ENCODE assay signal across 23 mouse cellular contexts in the genomic region with DNA sequence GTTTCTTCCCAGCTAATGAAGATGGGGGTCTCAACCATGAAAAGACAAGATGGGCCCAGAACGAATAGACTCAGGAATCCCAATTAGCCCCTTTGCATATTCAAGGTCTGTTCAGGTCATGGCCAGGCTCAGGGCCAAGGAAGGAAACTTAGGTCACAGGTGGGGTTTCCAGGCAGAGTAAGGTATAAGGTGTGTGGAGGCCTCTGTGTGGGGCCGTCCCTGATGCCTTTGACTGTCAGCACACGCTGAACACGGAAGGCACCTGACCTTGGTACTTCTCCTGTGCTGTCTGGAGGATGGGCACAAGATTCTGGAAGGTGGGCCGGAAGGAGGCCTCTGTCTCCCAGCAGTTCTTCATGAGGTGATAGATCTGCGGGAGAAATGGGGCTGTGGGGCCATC. TPM values are rescaled to one million over a fixed set of nuclear protein-coding genes. Genes with fewer than 3 reads are reported as not detected.
DNase-seq lines count a peak whose midpoint lies in the region; ATAC-seq lines count a peak whose summit lies in the region.
"Had no signal": no experiment of that assay in that cellular context is flagged by ENCODE, and none has a peak within 500 bp of the region (broad histone marks: within the 10 kb centered on the region; RNA-seq: fewer than 3 reads in every experiment).

No protein-coding gene starts in this region.

- peaks cover 33% of the 10 kb centered on the region for H3K4me1 ChIP-seq in hindbrain, embryonic 10.5 days (replicated peaks)
- H3K4me1 ChIP-seq in hindbrain, embryonic 14.5 days (replicated peaks; ENCODE audit: control insufficient read depth, insufficient read depth, low read length), result no peaks in the 10 kb centered on the region
- H3K4me1 ChIP-seq in liver, embryonic 12.5 days, result peaks cover 59% of the 10 kb centered on the region
- H3K4me1 ChIP-seq in liver, embryonic 11.5 days (replicated peaks; ENCODE audit: control insufficient read depth, insufficient read depth, low read length), result peaks cover 29% of the 10 kb centered on the region
- H3K4me1 ChIP-seq in liver, embryonic 15.5 days (replicated peaks), result peaks cover 58% of the 10 kb centered on the region

- no peak overlapping the region for H3K4me3 ChIP-seq in hindbrain, embryonic 10.5 days
- no peak overlapping the region for H3K4me3 ChIP-seq in hindbrain, embryonic 14.5 days (replicated peaks; ENCODE audit: low read length)
- no peak overlapping the region for H3K4me3 ChIP-seq in liver, embryonic 12.5 days
- H3K4me3 ChIP-seq in liver, embryonic 11.5 days (ENCODE audit: low read depth, low read length), result no peak overlapping the region
- H3K4me3 ChIP-seq in liver, embryonic 15.5 days (replicated peaks), result no peak overlapping the region
- H3K4me3 ChIP-seq: embryonic facial prominence, embryonic 13.5 days; embryonic facial prominence, embryonic 15.5 days; forebrain, embryonic 10.5 days; forebrain, embryonic 12.5 days had no signal

- no peak for DNase-seq in hindbrain, embryonic 10.5 days (ENCODE audit: low spot score)
- DNase-seq in hindbrain, embryonic 14.5 days (ENCODE audit: low spot score), result no peak
- no peak for DNase-seq in liver, embryonic 11.5 days (ENCODE audit: low spot score)
- DNase-seq in liver, result no peak
- DNase-seq: adrenal gland, adult 2 months; adrenal gland, postnatal 10 days; adrenal gland, postnatal 25 days; B cell, adult 2 months; cerebellum, adult 11 months; cerebellum, adult 18-20 months; cerebellum, adult 8-10 months; cerebellum, adult 9-11 months; cerebellum, postnatal 14 days; cerebellum, postnatal 36 days had no signal

- no peaks in the 10 kb centered on the region for H3K9me3 ChIP-seq in hindbrain, embryonic 10.5 days
- H3K9me3 ChIP-seq in hindbrain, embryonic 14.5 days (ENCODE audit: control insufficient read depth, low read length), result no peaks in the 10 kb centered on the region
- no peaks in the 10 kb centered on the region for H3K9me3 ChIP-seq in liver, embryonic 12.5 days (replicated peaks)
- H3K9me3 ChIP-seq in liver, embryonic 11.5 days (ENCODE audit: control insufficient read depth, low read length), result no peaks in the 10 kb centered on the region
- no peaks in the 10 kb centered on the region for H3K9me3 ChIP-seq in liver, embryonic 15.5 days (replicated peaks)
- H3K9me3 ChIP-seq: embryonic facial prominence, embryonic 13.5 days; embryonic facial prominence, embryonic 15.5 days; forebrain, embryonic 10.5 days; forebrain, embryonic 12.5 days had no signal

- peak overlapping the region; percentile 68; the same call in 1 of the 2 replicates for H3K27ac ChIP-seq in hindbrain, embryonic 10.5 days
- H3K27ac ChIP-seq in hindbrain, embryonic 14.5 days, result no peak overlapping the region
- H3K27ac ChIP-seq in liver, embryonic 12.5 days, result peak overlapping the region; percentile 86; the same call in 1 of the 2 replicates
- no peak overlapping the region for H3K27ac ChIP-seq in liver, embryonic 11.5 days (ENCODE audit: low read depth, low read length)
- H3K27ac ChIP-seq in liver, embryonic 15.5 days (replicated peaks), result peak overlapping the region; percentile 89
- H3K27ac ChIP-seq: embryonic facial prominence, embryonic 13.5 days; embryonic facial prominence, embryonic 15.5 days; forebrain, embryonic 10.5 days; forebrain, embryonic 12.5 days had no signal

- 88% methylated on average over 6 of the region's 6 CpGs for WGBS in hindbrain, embryonic 10.5 days
- 87% methylated on average over 6 of the region's 6 CpGs for WGBS in hindbrain, embryonic 14.5 days
- WGBS in liver, embryonic 12.5 days (ENCODE audit: insufficient replicate concordance), result 86% methylated on average over 6 of the region's 6 CpGs
- 86% methylated on average over 6 of the region's 6 CpGs for WGBS in liver, embryonic 11.5 days
- WGBS in liver, embryonic 15.5 days (ENCODE audit: insufficient replicate concordance), result 83% methylated on average over 6 of the region's 6 CpGs

- H3K4me2 ChIP-seq in hindbrain, embryonic 14.5 days (replicated peaks), result no peak overlapping the region
- H3K4me2 ChIP-seq in liver, embryonic 12.5 days, result no peak overlapping the region; the same call in 1 of the 2 replicates
- no peak overlapping the region for H3K4me2 ChIP-seq in liver, embryonic 11.5 days
- no peak overlapping the region for H3K4me2 ChIP-seq in liver, embryonic 15.5 days
- H3K4me2 ChIP-seq: embryonic facial prominence, embryonic 13.5 days; embryonic facial prominence, embryonic 15.5 days; forebrain, embryonic 12.5 days had no signal

- ATAC-seq in hindbrain, embryonic 14.5 days (ENCODE audit: low FRiP score), result no peak
- no peak for ATAC-seq in liver, embryonic 12.5 days
- no peak for ATAC-seq in liver, embryonic 11.5 days (replicated peaks; ENCODE audit: low FRiP score)
- ATAC-seq in liver, embryonic 15.5 days (ENCODE audit: insufficient read depth), result no peak
- ATAC-seq: CD4-positive, CD25-positive, alpha-beta regulatory T cell, adult 4 months; forebrain, embryonic 14.5 days; forebrain, embryonic 16.5 days had no signal

- H3K36me3 ChIP-seq in hindbrain, embryonic 10.5 days, result peaks cover 22% of the 10 kb centered on the region
- peaks cover 20% of the 10 kb centered on the region; the same call in 1 of the 2 replicates for H3K36me3 ChIP-seq in hindbrain, embryonic 14.5 days (replicated peaks; ENCODE audit: control insufficient read depth, insufficient read depth)
- H3K36me3 ChIP-seq in liver, embryonic 12.5 days, result peaks cover 15% of the 10 kb centered on the region; the same call in 1 of the 2 replicates
- H3K36me3 ChIP-seq in liver, embryonic 11.5 days (ENCODE audit: control insufficient read depth, insufficient read depth, low read length), result no peaks in the 10 kb centered on the region
- H3K36me3 ChIP-seq in liver, embryonic 15.5 days (replicated peaks), result peaks cover 6% of the 10 kb centered on the region; the same call in 1 of the 2 replicates

- H3K27me3 ChIP-seq in hindbrain, embryonic 10.5 days (ENCODE audit: insufficient read depth, poor library complexity, severe bottlenecking), result no peaks in the 10 kb centered on the region
- no peaks in the 10 kb centered on the region for H3K27me3 ChIP-seq in hindbrain, embryonic 14.5 days (ENCODE audit: control insufficient read depth, insufficient read depth, low read length)
- H3K27me3 ChIP-seq in liver, embryonic 12.5 days (replicated peaks), result no peaks in the 10 kb centered on the region
- H3K27me3 ChIP-seq in liver, embryonic 11.5 days (replicated peaks; ENCODE audit: control insufficient read depth, insufficient read depth, low read length), result no peaks in the 10 kb centered on the region
- H3K27me3 ChIP-seq in liver, embryonic 15.5 days, result no peaks in the 10 kb centered on the region
- H3K27me3 ChIP-seq: embryonic facial prominence, embryonic 13.5 days; embryonic facial prominence, embryonic 15.5 days; forebrain, embryonic 12.5 days had no signal

- H3K9ac ChIP-seq in hindbrain, embryonic 14.5 days, result no peak overlapping the region
- no peak overlapping the region; the same call in 1 of the 2 replicates for H3K9ac ChIP-seq in liver, embryonic 12.5 days
- H3K9ac ChIP-seq in liver, embryonic 11.5 days (ENCODE audit: low read depth, low read length), result no peak overlapping the region
- H3K9ac ChIP-seq in liver, embryonic 15.5 days, result 0 out of 2 replicates have a peak overlapping the region, but pooled peaks have one; percentile 41
- H3K9ac ChIP-seq: embryonic facial prominence, embryonic 13.5 days; embryonic facial prominence, embryonic 15.5 days; forebrain, embryonic 12.5 days had no signal

RNA-seq across cellular contexts. Expression of gene Raver1, which starts 13.0 kb away (rescaled TPM):
- 94.3 and 103 TPM in 2 replicates for polyA plus RNA-seq in hindbrain, embryonic 10.5 days (2016; fragmentation: Nextera tagmentation; extraction: Ambion mirVana)
- polyA plus RNA-seq in hindbrain, embryonic 14.5 days (2014; fragmentation: Nextera tagmentation; extraction: Ambion mirVana), result 35.2 and 37.6 TPM in 2 replicates
- polyA plus RNA-seq in liver, embryonic 12.5 days (2016; fragmentation: Nextera tagmentation; extraction: Ambion mirVana), result 39.8 and 43.8 TPM in 2 replicates
- 89.8 and 94.0 TPM in 2 replicates for polyA plus RNA-seq in liver, embryonic 11.5 days (2014; fragmentation: Nextera tagmentation; extraction: Ambion mirVana)
- polyA plus RNA-seq in liver, embryonic 15.5 days (2015; fragmentation: Nextera tagmentation; extraction: Ambion mirVana), result 21.7 and 23.4 TPM in 2 replicates

RNA-seq across cellular contexts. Expression of gene Gm38431, which starts 13.0 kb away (rescaled TPM):
- 2.9 and 3.7 TPM in 2 replicates for polyA plus RNA-seq in hindbrain, embryonic 10.5 days (2016; fragmentation: Nextera tagmentation; extraction: Ambion mirVana)
- polyA plus RNA-seq in hindbrain, embryonic 14.5 days (2014; fragmentation: Nextera tagmentation; extraction: Ambion mirVana), result 0.95 and 1.6 TPM in 2 replicates
- polyA plus RNA-seq in liver, embryonic 12.5 days (2016; fragmentation: Nextera tagmentation; extraction: Ambion mirVana), result 1.2 and 2.1 TPM in 2 replicates
- 4.2 and 4.3 TPM in 2 replicates for polyA plus RNA-seq in liver, embryonic 11.5 days (2014; fragmentation: Nextera tagmentation; extraction: Ambion mirVana)
- polyA plus RNA-seq in liver, embryonic 15.5 days (2015; fragmentation: Nextera tagmentation; extraction: Ambion mirVana), result 1.9 and 2.4 TPM in 2 replicates

RNA-seq across cellular contexts. Expression of gene Tyk2, which starts 26.2 kb away (rescaled TPM):
- 15.3 and 15.5 TPM in 2 replicates for polyA plus RNA-seq in hindbrain, embryonic 10.5 days (2016; fragmentation: Nextera tagmentation; extraction: Ambion mirVana)
- polyA plus RNA-seq in hindbrain, embryonic 14.5 days (2014; fragmentation: Nextera tagmentation; extraction: Ambion mirVana), result 7.3 and 8.4 TPM in 2 replicates
- 8.5 and 10.4 TPM in 2 replicates for polyA plus RNA-seq in liver, embryonic 12.5 days (2016; fragmentation: Nextera tagmentation; extraction: Ambion mirVana)
- 11.5 and 13.8 TPM in 2 replicates for polyA plus RNA-seq in liver, embryonic 11.5 days (2014; fragmentation: Nextera tagmentation; extraction: Ambion mirVana)
- 7.4 and 8.8 TPM in 2 replicates for polyA plus RNA-seq in liver, embryonic 15.5 days (2015; fragmentation: Nextera tagmentation; extraction: Ambion mirVana)

RNA-seq across cellular contexts. Expression of gene Fdx1l, which starts 31.4 kb away (rescaled TPM):
- 64.4 and 66.3 TPM in 2 replicates for polyA plus RNA-seq in hindbrain, embryonic 10.5 days (2016; fragmentation: Nextera tagmentation; extraction: Ambion mirVana)
- polyA plus RNA-seq in hindbrain, embryonic 14.5 days (2014; fragmentation: Nextera tagmentation; extraction: Ambion mirVana), result 67.0 and 72.0 TPM in 2 replicates
- polyA plus RNA-seq in liver, embryonic 12.5 days (2016; fragmentation: Nextera tagmentation; extraction: Ambion mirVana), result 48.7 and 49.6 TPM in 2 replicates
- polyA plus RNA-seq in liver, embryonic 11.5 days (2014; fragmentation: Nextera tagmentation; extraction: Ambion mirVana), result 74.9 and 75.1 TPM in 2 replicates
- polyA plus RNA-seq in liver, embryonic 15.5 days (2015; fragmentation: Nextera tagmentation; extraction: Ambion mirVana), result 29.1 and 31.1 TPM in 2 replicates

RNA-seq across cellular contexts. Expression of gene Gm49373, which starts 31.9 kb away (rescaled TPM):
- 1.0 and 1.4 TPM in 2 replicates for polyA plus RNA-seq in hindbrain, embryonic 10.5 days (2016; fragmentation: Nextera tagmentation; extraction: Ambion mirVana)
- polyA plus RNA-seq in hindbrain, embryonic 14.5 days (2014; fragmentation: Nextera tagmentation; extraction: Ambion mirVana), result 1.2 and 2.4 TPM in 2 replicates
- 0.77 and 0.98 TPM in 2 replicates for polyA plus RNA-seq in liver, embryonic 12.5 days (2016; fragmentation: Nextera tagmentation; extraction: Ambion mirVana)
- polyA plus RNA-seq in liver, embryonic 11.5 days (2014; fragmentation: Nextera tagmentation; extraction: Ambion mirVana), result 0.53 and 1.4 TPM in 2 replicates
- 0.18 and 0.50 TPM in 2 replicates for polyA plus RNA-seq in liver, embryonic 15.5 days (2015; fragmentation: Nextera tagmentation; extraction: Ambion mirVana)

Comparison
In these comparisons a context has a peak if more than half of its experiments do, and no peak if none do; other contexts are left out.
1. H3K27ac ChIP-seq: peak in hindbrain, embryonic 10.5 days (single experiment), liver, embryonic 12.5 days (single experiment) and liver, embryonic 15.5 days (single experiment); none in hindbrain, embryonic 14.5 days (single experiment) and liver, embryonic 11.5 days (single experiment).